Mouse (Mus musculus): Measurements from ENCODE around the gene Gkap1. TPM values are rescaled to one million over a fixed set of nuclear protein-coding genes. Genes with fewer than 3 reads are reported as not detected.

Gene Gkap1
- total RNA-seq, 1 experiment from 2014 or later, result 1.4 TPM

GRCm38 (mm10) chr13:58273411-58274258, 1.9 kb downstream of the Gkap1 start:
- no peak for ATAC-seq (ENCODE audit: extremely low read depth, insufficient number of reproducible peaks, low FRiP score, poor library complexity, severe bottlenecking)

- no peak for ATAC-seq (ENCODE audit: extremely low read depth, insufficient number of reproducible peaks, low FRiP score, poor library complexity, severe bottlenecking)
Measured at GRCm38 (mm10) chr13:58266864-58267263, 8.6 kb downstream of the Gkap1 start.

- ATAC-seq (ENCODE audit: extremely low read depth, insufficient number of reproducible peaks, low FRiP score, poor library complexity, severe bottlenecking), result no peak
Measured at GRCm38 (mm10) chr13:58263546-58263945, 12.0 kb downstream of the Gkap1 start.

GRCm38 (mm10) chr13:58261674-58262073, 13.8 kb downstream of the Gkap1 start:
- ATAC-seq (ENCODE audit: extremely low read depth, insufficient number of reproducible peaks, low FRiP score, poor library complexity, severe bottlenecking), result no peak

GRCm38 (mm10) chr13:58253268-58253667, 22.2 kb downstream of the Gkap1 start:
- ATAC-seq (ENCODE audit: extremely low read depth, insufficient number of reproducible peaks, low FRiP score, poor library complexity, severe bottlenecking), result no peak

- ATAC-seq (ENCODE audit: extremely low read depth, insufficient number of reproducible peaks, low FRiP score, poor library complexity, severe bottlenecking), result no peak
Measured at GRCm38 (mm10) chr13:58248957-58249356, 26.5 kb downstream of the Gkap1 start.

- no peak for ATAC-seq (ENCODE audit: extremely low read depth, insufficient number of reproducible peaks, low FRiP score, poor library complexity, severe bottlenecking)
Measured at GRCm38 (mm10) chr13:58236536-58236935, 39.0 kb downstream of the Gkap1 start.

GRCm38 (mm10) chr13:58232611-58233010, 42.9 kb downstream of the Gkap1 start:
- ATAC-seq (ENCODE audit: extremely low read depth, insufficient number of reproducible peaks, low FRiP score, poor library complexity, severe bottlenecking), result peak; percentile 58; the same call in 1 of the 2 replicates

- no peak for ATAC-seq (ENCODE audit: extremely low read depth, insufficient number of reproducible peaks, low FRiP score, poor library complexity, severe bottlenecking)
Measured at GRCm38 (mm10) chr13:58232070-58232469, 43.4 kb downstream of the Gkap1 start.

GRCm38 (mm10) chr13:58228624-58229023, 46.9 kb downstream of the Gkap1 start:
- no peak for ATAC-seq (ENCODE audit: extremely low read depth, insufficient number of reproducible peaks, low FRiP score, poor library complexity, severe bottlenecking)

GRCm38 (mm10) chr13:58225694-58226093, 49.8 kb downstream of the Gkap1 start:
- ATAC-seq (ENCODE audit: extremely low read depth, insufficient number of reproducible peaks, low FRiP score, poor library complexity, severe bottlenecking), result no peak

- no peak for ATAC-seq (ENCODE audit: extremely low read depth, insufficient number of reproducible peaks, low FRiP score, poor library complexity, severe bottlenecking)
Measured at GRCm38 (mm10) chr13:58220206-58220605, 55.3 kb downstream of the Gkap1 start.

- ATAC-seq (ENCODE audit: extremely low read depth, insufficient number of reproducible peaks, low FRiP score, poor library complexity, severe bottlenecking), result no peak
Measured at GRCm38 (mm10) chr13:58217536-58217935, 58.0 kb downstream of the Gkap1 start.

GRCm38 (mm10) chr13:58216395-58216794, 59.1 kb downstream of the Gkap1 start:
- no peak for ATAC-seq (ENCODE audit: extremely low read depth, insufficient number of reproducible peaks, low FRiP score, poor library complexity, severe bottlenecking)

GRCm38 (mm10) chr13:58215592-58216341, 59.7 kb downstream of the Gkap1 start, which contains the start of gene Ubqln1:
TSS of gene Ubqln1 (minus strand) at chr13:58215653.
- peak; percentile 84 for ATAC-seq (ENCODE audit: extremely low read depth, insufficient number of reproducible peaks, low FRiP score, poor library complexity, severe bottlenecking)

GRCm38 (mm10) chr13:58215253-58215591, 60.3 kb downstream of the Gkap1 start:
- no peak for ATAC-seq (ENCODE audit: extremely low read depth, insufficient number of reproducible peaks, low FRiP score, poor library complexity, severe bottlenecking)

GRCm38 (mm10) chr13:58214346-58215252, 60.9 kb downstream of the Gkap1 start:
- peak; percentile 10; the same call in 1 of the 2 replicates for ATAC-seq (ENCODE audit: extremely low read depth, insufficient number of reproducible peaks, low FRiP score, poor library complexity, severe bottlenecking)

- ATAC-seq (ENCODE audit: extremely low read depth, insufficient number of reproducible peaks, low FRiP score, poor library complexity, severe bottlenecking), result 0 out of 2 replicates have a peak, but pooled peaks have one; percentile 15
Measured at GRCm38 (mm10) chr13:58213801-58214200, 61.7 kb downstream of the Gkap1 start.

- ATAC-seq (ENCODE audit: extremely low read depth, insufficient number of reproducible peaks, low FRiP score, poor library complexity, severe bottlenecking), result no peak
Measured at GRCm38 (mm10) chr13:58212530-58212929, 63.0 kb downstream of the Gkap1 start.

All from neutrophil, adult 5-6 weeks (primary cell).